Mouse (Mus musculus): ENCODE data around the gene Pon2.

Gene Pon2

GRCm38 (mm10) chr6:5218190-5218589 lies 80.1 kb downstream of the Pon2 start:
- no peak for DNase-seq

All from layer of hippocampus, adult 9-11 months (tissue).